Mouse (Mus musculus) C2C12 (cell line): ENCODE data around the gene Wdr27.
A peak's percentile ranks its signal among the peaks of the same experiment; 100 is the strongest.

Experiments
- CTCF ChIP-seq: IDR thresholded peaks from one replicate; pipeline ENCODE4 v1.5.1; 2011; ENCODE audit not compliant: control insufficient read depth, insufficient read depth, insufficient read length
- MAX ChIP-seq: IDR thresholded peaks from one replicate; pipeline ENCODE4 v1.6.1; 2011; ENCODE audit warnings: mild to moderate bottlenecking, control low read depth
- USF1 ChIP-seq: IDR thresholded peaks from one replicate; pipeline ENCODE4 v1.6.1; 2011; ENCODE audit warnings: low read depth, mild to moderate bottlenecking, control low read depth, moderate library complexity

- TF ChIP-seq CTCF (no peak), USF1 (peak; percentile 36), MAX (no peak)
These were observed 96.1 kb downstream of the Wdr27 start for GRCm38 (mm10) chr17:14846880-14847279.
